Mouse (Mus musculus) hindbrain, embryonic 12.5 days (tissue): ENCODE measurements around the gene Tuba1b. TPM values are rescaled to one million over a fixed set of nuclear protein-coding genes. Genes with fewer than 3 reads are reported as not detected.

Source experiments
- ATAC-seq: fragments of 200-750 bp; cut with Nextera tagmentation; 2 replicates; pipeline ENCODE4 v1.8.0; 2017; ENCODE audit warnings: moderate TSS enrichment; ENCODE audit not compliant: low FRiP score
- H3K27ac ChIP-seq: fragments of 300-500 bp; sonication (generic); 2 replicates; pipeline ENCODE4 v1.5.1; 2016; ENCODE audit warnings: mild to moderate bottlenecking
- H3K27me3 ChIP-seq: fragments of 300-500 bp; sonication (generic); 2 replicates; pipeline ENCODE4 v1.6.1; 2016; ENCODE audit warnings: mild to moderate bottlenecking
- H3K36me3 ChIP-seq: fragments of 300-500 bp; sonication (generic); 2 replicates; pipeline ENCODE4 v1.6.1; 2016; ENCODE audit warnings: mild to moderate bottlenecking
- H3K4me1 ChIP-seq: fragments of 300-500 bp; sonication (generic); 2 replicates; pipeline ENCODE4 v1.6.1; 2016
- H3K4me2 ChIP-seq: fragments of 300-500 bp; sonication (generic); replicated peaks from 2 replicates; pipeline ENCODE4 v1.6.1; 2016; ENCODE audit warnings: mild to moderate bottlenecking
- H3K4me3 ChIP-seq: fragments of 300-500 bp; sonication (generic); 2 replicates; pipeline ENCODE4 v1.5.1; 2016; ENCODE audit warnings: mild to moderate bottlenecking
- H3K9ac ChIP-seq: fragments of 300-500 bp; sonication (generic); 2 replicates; pipeline ENCODE4 v1.6.1; 2016; ENCODE audit warnings: mild to moderate bottlenecking, moderate library complexity
- H3K9me3 ChIP-seq: fragments of 300-500 bp; sonication (generic); replicated peaks from 2 replicates; pipeline ENCODE4 v1.6.1; 2016; ENCODE audit warnings: mild to moderate bottlenecking
- WGBS: fragments of 180-500 bp; shearing (Covaris S2); methylation state at CpG from one replicate; pipeline ENCODE4 v1.1.7; 2016; 5-methylcytosine and 5-hydroxymethylcytosine counted together
- polyA plus RNA-seq: library from polyadenylated mRNA; unstranded; fragments of >200 nt; fragmentation: Nextera tagmentation; extraction: Ambion mirVana; gene quantifications from 2 replicates; pipeline ENCODE4 v1.2.1, GENCODE M21; 2016

Gene Tuba1b
- polyA plus RNA-seq, 1 experiment from 2014 or later: 1,243 TPM

DNA sequence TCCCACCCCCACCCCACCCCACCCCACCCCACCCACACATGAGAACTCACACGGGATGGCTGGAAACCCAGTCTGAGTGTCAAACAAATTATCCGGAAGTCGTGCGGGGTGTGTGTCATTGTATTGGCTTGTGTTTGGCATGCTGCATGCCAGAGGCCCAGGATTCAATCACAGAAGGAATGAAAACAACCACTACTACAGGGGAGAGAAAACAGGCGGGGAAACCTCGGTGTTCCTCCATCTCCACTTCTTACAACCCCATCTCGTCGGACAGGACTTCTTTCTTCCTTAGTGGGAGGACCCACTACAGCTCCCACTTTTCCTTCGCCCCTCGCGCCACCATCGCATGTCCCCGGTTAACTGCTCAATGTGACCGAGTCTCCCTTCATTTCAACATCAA, 17.3 kb downstream of the Tuba1b start:
- peak overlapping the region; percentile 96 for H3K27ac ChIP-seq
- H3K9me3 ChIP-seq: no peaks in the 10 kb centered on the region
- H3K4me3 ChIP-seq: peak overlapping the region; percentile 92
- peaks cover 27% of the 10 kb centered on the region for H3K4me1 ChIP-seq
- H3K9ac ChIP-seq: peak overlapping the region; percentile 84
- under 1% methylated on average over 14 of the region's 14 CpGs for WGBS
- ATAC-seq: no peak
- H3K4me2 ChIP-seq: peak overlapping the region; percentile 87
- H3K36me3 ChIP-seq: peaks cover 29% of the 10 kb centered on the region
- no peaks in the 10 kb centered on the region for H3K27me3 ChIP-seq

GRCm38 (mm10) chr15:98916016-98916415, 18.3 kb downstream of the Tuba1b start:
- H3K27ac ChIP-seq: no peak overlapping the region
- H3K9ac ChIP-seq: peak overlapping the region; percentile 84
- WGBS: 88% methylated on average over 4 of the region's 4 CpGs
- H3K36me3 ChIP-seq: peaks cover 40% of the 10 kb centered on the region
- no peak for ATAC-seq
- no peaks in the 10 kb centered on the region for H3K27me3 ChIP-seq
- peaks cover 27% of the 10 kb centered on the region for H3K4me1 ChIP-seq
- peak overlapping the region; percentile 92 for H3K4me3 ChIP-seq
- H3K4me2 ChIP-seq: peak overlapping the region; percentile 87
- no peaks in the 10 kb centered on the region for H3K9me3 ChIP-seq

DNA sequence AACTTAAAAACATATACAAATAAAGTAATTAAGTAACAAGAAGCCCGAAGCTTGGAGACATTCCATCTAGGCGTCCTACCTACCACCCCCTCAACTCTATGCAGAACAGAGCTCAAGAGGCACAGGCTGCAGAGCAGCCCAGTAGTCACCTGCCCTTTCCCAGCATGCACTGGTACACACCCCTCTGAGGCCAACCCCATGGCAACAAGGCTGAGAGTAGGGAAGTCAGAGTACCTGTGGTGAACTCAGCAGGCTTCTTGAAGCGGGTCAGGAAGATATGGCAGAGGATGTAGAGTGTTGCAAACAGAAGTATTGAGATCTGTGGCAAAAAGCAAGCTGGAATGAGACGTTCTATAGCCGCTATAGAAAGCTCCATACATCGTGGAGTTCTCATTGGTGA, 19.5 kb downstream of the Tuba1b start:
- ATAC-seq: no peak
- no peak overlapping the region for H3K9ac ChIP-seq
- peaks cover 51% of the 10 kb centered on the region for H3K36me3 ChIP-seq
- no peak overlapping the region for H3K4me3 ChIP-seq
- 91% methylated on average over 6 of the region's 6 CpGs for WGBS
- H3K9me3 ChIP-seq: no peaks in the 10 kb centered on the region
- no peaks in the 10 kb centered on the region for H3K27me3 ChIP-seq
- H3K4me2 ChIP-seq: no peak overlapping the region
- no peak overlapping the region for H3K27ac ChIP-seq
- peaks cover 27% of the 10 kb centered on the region for H3K4me1 ChIP-seq

DNA sequence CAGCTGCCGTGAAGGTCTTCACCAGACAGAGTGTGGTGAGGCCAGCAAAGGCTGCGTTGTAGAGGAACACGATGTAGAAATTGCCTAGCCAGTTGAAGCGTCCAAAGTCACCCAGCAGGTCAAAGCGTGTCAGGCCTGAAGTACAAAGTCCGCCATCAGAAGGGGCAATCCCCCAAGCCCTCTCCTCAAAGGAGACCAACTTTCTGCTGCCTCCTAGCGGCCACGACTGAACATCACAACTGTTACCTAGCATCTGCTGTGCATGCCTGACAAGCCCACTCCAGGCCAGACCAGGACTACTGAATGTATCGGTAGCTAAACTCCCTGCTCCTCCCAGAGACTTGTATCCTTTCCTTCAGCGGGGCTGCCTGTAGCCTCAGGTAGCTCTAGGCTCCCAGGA, 29.7 kb downstream of the Tuba1b start:
- H3K27me3 ChIP-seq: peaks cover 10% of the 10 kb centered on the region
- WGBS: 26% methylated on average over 10 of the region's 10 CpGs
- H3K9me3 ChIP-seq: no peaks in the 10 kb centered on the region
- no peak overlapping the region for H3K27ac ChIP-seq
- peaks cover 68% of the 10 kb centered on the region for H3K36me3 ChIP-seq
- no peaks in the 10 kb centered on the region for H3K4me1 ChIP-seq
- no peak overlapping the region for H3K4me3 ChIP-seq
- H3K4me2 ChIP-seq: no peak overlapping the region
- H3K9ac ChIP-seq: 0 out of 2 replicates have a peak overlapping the region, but pooled peaks have one; percentile 10
- ATAC-seq: no peak

DNA sequence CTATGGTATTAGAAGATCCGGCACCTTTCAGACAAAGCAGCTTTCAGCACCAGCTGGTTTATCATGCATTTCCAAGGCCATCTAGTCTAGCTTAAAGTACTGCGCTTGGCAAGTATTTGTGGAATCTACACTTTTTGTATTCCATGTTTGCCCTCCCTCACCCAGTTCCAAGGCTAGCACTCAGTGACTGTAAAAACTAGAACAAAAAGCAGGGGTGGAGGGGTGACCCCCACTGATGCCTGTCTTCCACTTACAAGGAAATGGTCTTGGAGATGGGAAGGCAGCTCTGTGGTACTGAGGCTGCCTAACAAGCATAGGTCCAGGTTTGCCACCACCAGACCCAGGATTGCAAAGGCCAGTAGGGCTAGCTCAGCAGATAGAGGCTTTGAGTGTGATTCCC, 31.8 kb downstream of the Tuba1b start:
- no peaks in the 10 kb centered on the region for H3K9me3 ChIP-seq
- no peak for ATAC-seq
- no peak overlapping the region for H3K4me3 ChIP-seq
- no peak overlapping the region for H3K27ac ChIP-seq
- peaks cover 11% of the 10 kb centered on the region for H3K4me1 ChIP-seq
- H3K36me3 ChIP-seq: peaks cover 47% of the 10 kb centered on the region
- H3K9ac ChIP-seq: no peak overlapping the region
- H3K4me2 ChIP-seq: no peak overlapping the region
- peaks cover 30% of the 10 kb centered on the region for H3K27me3 ChIP-seq
- WGBS: 83% methylated on average over 2 of the region's 2 CpGs

- Histone ChIP-seq H3K4me2 (no peak overlapping the region), H3K36me3 (peaks cover 37% of the 10 kb centered on the region), H3K27me3 (peaks cover 41% of the 10 kb centered on the region), H3K9me3 (no peaks in the 10 kb centered on the region), H3K9ac (no peak overlapping the region), H3K4me1 (peaks cover 14% of the 10 kb centered on the region), H3K27ac (no peak overlapping the region), H3K4me3 (no peak overlapping the region)
- 62% methylated on average over 1 of the region's 1 CpGs for WGBS
- no peak for ATAC-seq
Measured at GRCm38 (mm10) chr15:98901530-98901929, 32.8 kb downstream of the Tuba1b start.

GRCm38 (mm10) chr15:98897928-98898800, 36.2 kb downstream of the Tuba1b start, which contains the start of gene Dhh:
TSS of gene Dhh (minus strand) at chr15:98898540.
- H3K4me1 ChIP-seq: peaks cover 43% of the 10 kb centered on the region
- peaks cover 5% of the 10 kb centered on the region for H3K36me3 ChIP-seq
- H3K9me3 ChIP-seq: no peaks in the 10 kb centered on the region
- peaks cover 75% of the 10 kb centered on the region for H3K27me3 ChIP-seq
- peak within 1 kb of the TSS; percentile 45 for H3K4me2 ChIP-seq
- no peak within 1 kb of the TSS for H3K9ac ChIP-seq
- peak within 1 kb of the TSS; percentile 25 for H3K4me3 ChIP-seq
- no peak for ATAC-seq
- no peak within 1 kb of the TSS for H3K27ac ChIP-seq
- WGBS: 1% methylated on average over 41 of the region's 41 CpGs

DNA sequence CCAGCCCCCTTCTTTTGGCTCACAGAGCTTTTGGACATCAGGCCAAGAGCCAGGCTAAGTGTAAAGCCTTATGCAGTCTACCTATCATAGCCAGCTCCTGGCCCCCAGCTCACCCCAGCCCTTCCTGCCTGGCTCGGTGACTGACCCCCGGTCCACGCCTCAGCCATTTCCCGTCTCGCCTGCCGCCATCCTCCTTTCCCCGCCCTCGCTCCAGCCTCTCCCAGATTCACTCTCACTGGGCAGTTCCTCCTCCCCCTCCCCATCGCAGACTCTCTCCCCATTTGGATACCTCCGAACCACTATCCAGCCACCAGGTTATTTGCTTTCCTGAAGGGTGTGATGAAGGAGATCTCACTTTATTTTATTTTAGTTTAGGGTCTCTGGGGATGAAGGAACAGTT, 36.9 kb downstream of the Tuba1b start:
- H3K4me2 ChIP-seq: peak overlapping the region; percentile 45
- peaks cover 81% of the 10 kb centered on the region for H3K27me3 ChIP-seq
- H3K36me3 ChIP-seq: no peaks in the 10 kb centered on the region
- no peak overlapping the region for H3K9ac ChIP-seq
- no peaks in the 10 kb centered on the region for H3K9me3 ChIP-seq
- H3K4me3 ChIP-seq: peak overlapping the region; percentile 25; the same call in 1 of the 2 replicates
- H3K4me1 ChIP-seq: peaks cover 43% of the 10 kb centered on the region
- 3% methylated on average over 10 of the region's 10 CpGs for whole genome bisulfite sequencing
- ATAC-seq: no peak
- H3K27ac ChIP-seq: no peak overlapping the region

GRCm38 (mm10) chr15:98895635-98896589, 38.5 kb downstream of the Tuba1b start:
- no peaks in the 10 kb centered on the region for H3K9me3 ChIP-seq
- ATAC-seq: 0 out of 2 replicates have a peak, but pooled peaks have one; percentile 42
- WGBS: under 1% methylated on average over 41 of the region's 41 CpGs
- H3K27me3 ChIP-seq: peaks cover 94% of the 10 kb centered on the region
- peaks cover 43% of the 10 kb centered on the region for H3K4me1 ChIP-seq
- no peaks in the 10 kb centered on the region for H3K36me3 ChIP-seq
- H3K9ac ChIP-seq: peak overlapping the region; percentile 37
- peak overlapping the region; percentile 95 for H3K4me2 ChIP-seq
- H3K27ac ChIP-seq: no peak overlapping the region
- peak overlapping the region; percentile 28 for H3K4me3 ChIP-seq

DNA sequence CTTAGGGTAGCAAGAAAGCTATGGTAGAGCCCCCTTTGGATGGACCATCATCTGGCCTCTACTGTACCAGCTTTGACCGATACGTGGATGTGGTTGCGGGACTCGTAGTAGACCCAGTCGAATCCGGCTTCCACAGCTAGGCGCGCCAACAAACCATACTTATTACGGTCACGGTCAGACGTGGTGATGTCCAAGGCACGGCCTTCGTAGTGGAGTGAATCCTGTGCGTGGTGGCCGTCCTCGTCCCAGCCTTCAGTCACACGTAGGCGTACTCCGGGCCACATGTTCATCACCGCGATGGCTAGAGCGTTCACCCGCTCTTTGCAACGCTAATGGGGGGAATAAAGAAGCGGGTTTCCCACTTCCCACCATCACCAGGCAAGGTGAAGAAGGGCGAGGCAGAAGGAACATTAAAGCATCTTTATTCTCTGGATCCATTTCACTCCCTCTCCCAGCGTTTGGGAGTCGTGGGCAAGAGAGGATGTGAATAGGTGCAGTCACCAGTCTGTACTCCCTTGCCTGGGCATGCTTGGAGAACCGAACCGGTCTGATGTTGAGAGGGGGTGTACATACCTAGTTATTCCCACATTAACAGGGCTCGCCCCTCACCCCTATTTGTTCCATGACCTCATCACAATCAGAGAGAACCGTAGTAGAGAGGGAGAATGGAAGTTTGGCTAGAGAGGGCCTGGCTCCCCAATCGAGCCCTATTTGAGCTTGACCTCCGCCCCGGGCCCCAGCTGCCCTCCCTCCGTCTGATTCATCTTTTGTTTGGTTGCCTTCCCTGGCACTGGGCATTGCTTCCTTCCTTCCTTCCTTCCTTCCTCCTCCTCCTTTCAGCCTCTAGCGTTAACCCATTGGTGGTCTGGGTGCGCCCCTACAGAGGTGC, 39.4 kb downstream of the Tuba1b start:
- H3K4me3 ChIP-seq: peak overlapping the region; percentile 45
- 2% methylated on average over 38 of the region's 38 CpGs for WGBS
- no peak for ATAC-seq

GRCm38 (mm10) chr15:98893940-98894745, 40.2 kb downstream of the Tuba1b start, which contains the start of gene Rhebl1:
TSS of gene Rhebl1 (minus strand) at chr15:98894540.
- H3K27me3 ChIP-seq: peaks cover 79% of the 10 kb centered on the region
- peaks cover 43% of the 10 kb centered on the region for H3K4me1 ChIP-seq
- H3K4me3 ChIP-seq: peak within 1 kb of the TSS; percentile 45
- WGBS: under 1% methylated on average over 77 of the region's 77 CpGs
- peak within 1 kb of the TSS; percentile 53 for H3K9ac ChIP-seq
- peak within 1 kb of the TSS; percentile 95 for H3K4me2 ChIP-seq
- no peak for ATAC-seq
- H3K36me3 ChIP-seq: no peaks in the 10 kb centered on the region
- no peak within 1 kb of the TSS for H3K27ac ChIP-seq
- H3K9me3 ChIP-seq: no peaks in the 10 kb centered on the region

More for the DNA sequence above, 39.4 kb downstream of the Tuba1b start:
- no peaks in the 10 kb centered on the region for H3K9me3 ChIP-seq
- no peaks in the 10 kb centered on the region for H3K36me3 ChIP-seq
- peak overlapping the region; percentile 95 for H3K4me2 ChIP-seq
- H3K9ac ChIP-seq: peak overlapping the region; percentile 37
- H3K27me3 ChIP-seq: peaks cover 86% of the 10 kb centered on the region
- no peak overlapping the region for H3K27ac ChIP-seq
- H3K4me1 ChIP-seq: peaks cover 43% of the 10 kb centered on the region
